Mouse (Mus musculus) heart, embryonic 14.5 days (tissue): Measurements from ENCODE around the gene Ric8b. TPM values are rescaled to one million over a fixed set of nuclear protein-coding genes. Genes with fewer than 3 reads are reported as not detected.

Experiments used
- ATAC-seq: fragments of 200-750 bp; cut with Nextera tagmentation; 2 replicates; pipeline ENCODE4 v1.8.0; 2017; ENCODE audit warnings: low read depth, moderate TSS enrichment; ENCODE audit not compliant: insufficient number of reproducible peaks, insufficient read depth, low FRiP score
- H3K27ac ChIP-seq, 2 experiments: fragments of 200-500 bp in 1 of 2; fragments of 300-500 bp in 1 of 2; sonication (generic) in 1 of 2; replicated peaks in 1 of 2; 2 replicates each; pipeline ENCODE4 v1.5.1; 2012 to 2014; ENCODE audit warnings: low read depth in 2 of 2, low read length in 2 of 2, control low read depth in 1 of 2, mild to moderate bottlenecking in 1 of 2, mixed read lengths in 1 of 2; ENCODE audit not compliant: control insufficient read depth in 1 of 2, insufficient read depth in 1 of 2
- H3K27me3 ChIP-seq: fragments of 300-500 bp; sonication (generic); 2 replicates; pipeline ENCODE4 v1.6.1; 2014; ENCODE audit warnings: mild to moderate bottlenecking, low read length, control low read depth; ENCODE audit not compliant: control insufficient read depth, insufficient read depth
- H3K36me3 ChIP-seq: fragments of 300-500 bp; sonication (generic); 2 replicates; pipeline ENCODE4 v1.6.1; 2014; ENCODE audit warnings: mild to moderate bottlenecking, control low read depth, low read length, mixed read lengths; ENCODE audit not compliant: control insufficient read depth, insufficient read depth
- H3K4me1 ChIP-seq, 2 experiments: fragments of 200-500 bp in 1 of 2; fragments of 300-500 bp in 1 of 2; sonication (generic) in 1 of 2; 2 replicates each; pipeline ENCODE4 v1.6.1; 2012 to 2014; ENCODE audit warnings: low read length in 2 of 2, control low read depth in 1 of 2, mixed read lengths in 1 of 2; ENCODE audit not compliant: control insufficient read depth in 2 of 2, insufficient read depth in 2 of 2
- H3K4me2 ChIP-seq: fragments of 300-500 bp; sonication (generic); 2 replicates; pipeline ENCODE4 v1.6.1; 2014; ENCODE audit warnings: mild to moderate bottlenecking, low read length
- H3K4me3 ChIP-seq, 2 experiments: fragments of 200-500 bp in 1 of 2; fragments of 300-500 bp in 1 of 2; sonication (generic) in 1 of 2; 2 replicates each; pipeline ENCODE4 v1.5.1; 2012 to 2014; ENCODE audit warnings: low read length in 2 of 2, mild to moderate bottlenecking in 2 of 2, control low read depth in 1 of 2, low read depth in 1 of 2, moderate library complexity in 1 of 2; ENCODE audit not compliant: control insufficient read depth in 1 of 2, insufficient read depth in 1 of 2
- H3K9ac ChIP-seq: fragments of 300-500 bp; sonication (generic); 2 replicates; pipeline ENCODE4 v1.6.1; 2014; ENCODE audit warnings: mild to moderate bottlenecking, low read length
- H3K9me3 ChIP-seq: fragments of 300-500 bp; sonication (generic); 2 replicates; pipeline ENCODE4 v1.6.1; 2016; ENCODE audit warnings: low read length, control low read depth; ENCODE audit not compliant: control insufficient read depth
- WGBS: fragments of 180-500 bp; shearing (Covaris S2); extraction: QIAGEN DNeasy Blood & Tissue Kit; methylation state at CpG from one replicate; pipeline ENCODE4 v1.1.7; 2014; 5-methylcytosine and 5-hydroxymethylcytosine counted together
- polyA plus RNA-seq: library from polyadenylated mRNA; unstranded; fragments of >200 nt; fragmentation: Nextera tagmentation; extraction: Ambion mirVana; gene quantifications from 2 replicates; pipeline ENCODE4 v1.2.1, GENCODE M21; 2014

Ric8b gene
- polyA plus RNA-seq, 1 experiment from 2014 or later: 17.2 TPM

GRCm38 (mm10) chr10:84910758-84911384 lies 6.5 kb upstream of the Ric8b start:
- H3K36me3 ChIP-seq: no peaks in the 10 kb centered on the region
- no peak overlapping the region for H3K4me3 ChIP-seq
- H3K9ac ChIP-seq: no peak overlapping the region
- no peaks in the 10 kb centered on the region for H3K27me3 ChIP-seq
- ATAC-seq: no peak
- 75% methylated on average over 1 of the region's 1 CpGs for WGBS
- no peaks in the 10 kb centered on the region; a peak in 1 of 4 replicates for H3K4me1 ChIP-seq
- H3K9me3 ChIP-seq: no peaks in the 10 kb centered on the region
- H3K27ac ChIP-seq: no peak overlapping the region
- H3K4me2 ChIP-seq: no peak overlapping the region

DNA sequence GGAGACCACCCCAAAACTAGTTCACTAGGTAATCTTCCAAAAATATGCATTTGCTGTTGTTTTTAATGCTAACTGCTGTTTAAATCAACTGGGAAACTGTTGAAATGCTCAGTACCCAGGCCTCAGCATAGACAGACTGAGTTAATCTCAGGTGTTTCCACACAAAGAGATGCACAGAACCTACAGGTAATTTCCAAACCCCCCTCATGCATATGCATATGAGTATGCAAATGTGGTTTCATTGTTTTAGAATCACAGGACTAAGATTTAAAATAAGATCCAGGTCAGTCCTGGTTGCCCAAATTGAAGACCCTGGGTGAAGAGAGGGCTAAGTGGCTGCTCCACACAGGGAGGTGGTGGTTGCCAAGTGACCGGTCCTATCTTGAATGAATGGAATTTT lies 4.3 kb upstream of the Ric8b start:
- no peaks in the 10 kb centered on the region for H3K27me3 ChIP-seq
- no peak overlapping the region for H3K4me2 ChIP-seq
- WGBS: 29% methylated on average over 1 of the region's 1 CpGs
- H3K27ac ChIP-seq: no peak overlapping the region
- H3K36me3 ChIP-seq: no peaks in the 10 kb centered on the region
- H3K4me3 ChIP-seq: no peak overlapping the region
- ATAC-seq: no peak
- peaks cover 0 to 3% of the 10 kb centered on the region in 2 experiments; a peak in 2 of 4 replicates for H3K4me1 ChIP-seq
- H3K9me3 ChIP-seq: no peaks in the 10 kb centered on the region
- H3K9ac ChIP-seq: no peak overlapping the region

- Histone ChIP-seq H3K36me3 (no peaks in the 10 kb centered on the region), H3K27me3 (no peaks in the 10 kb centered on the region), H3K27ac (no peak overlapping the region), H3K4me1 (peaks cover 0 to 10% of the 10 kb centered on the region in 2 experiments; a peak in 1 of 4 replicates), H3K4me2 (no peak overlapping the region), H3K4me3 (no peak overlapping the region), H3K9ac (no peak overlapping the region), H3K9me3 (no peaks in the 10 kb centered on the region)
- no peak for ATAC-seq
- 82% methylated on average over 6 of the region's 6 CpGs for WGBS
These were observed 1.9 kb upstream of the Ric8b start for GRCm38 (mm10) chr10:84915476-84915875.

GRCm38 (mm10) chr10:84917731-84918095 lies 297 bp downstream of the Ric8b start:
- H3K4me2 ChIP-seq: peak overlapping the region; percentile 92
- 0% methylated on average over 27 of the region's 27 CpGs for WGBS
- no peaks in the 10 kb centered on the region for H3K9me3 ChIP-seq

DNA sequence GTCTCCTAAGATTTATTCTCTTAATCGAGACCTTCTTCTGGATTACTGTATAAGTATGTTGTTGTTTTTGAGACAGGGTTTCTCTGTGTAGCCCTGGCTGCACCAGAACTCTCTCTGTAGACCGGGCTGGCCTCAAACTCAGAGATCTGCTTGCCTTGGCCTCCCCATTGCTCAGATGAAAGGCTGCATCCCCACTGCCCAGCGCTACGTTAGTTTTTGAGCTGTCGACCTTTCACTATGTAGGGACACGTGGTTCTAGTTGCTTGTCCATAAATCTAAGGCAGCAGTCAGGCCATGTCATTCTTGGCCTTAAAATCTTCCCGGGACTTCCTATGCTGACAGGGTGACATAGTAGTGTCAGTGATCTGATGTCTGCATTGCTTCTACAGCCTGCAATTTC lies 8.9 kb downstream of the Ric8b start:
- Histone ChIP-seq H3K36me3 (peaks cover 40% of the 10 kb centered on the region), H3K4me1 (peaks cover 2 to 5% of the 10 kb centered on the region in 2 experiments; a peak in 2 of 4 replicates), H3K4me2 (no peak overlapping the region), H3K27ac (no peak overlapping the region), H3K4me3 (no peak overlapping the region), H3K27me3 (no peaks in the 10 kb centered on the region), H3K9me3 (no peaks in the 10 kb centered on the region), H3K9ac (no peak overlapping the region)
- ATAC-seq: no peak
- WGBS: 86% methylated on average over 7 of the region's 7 CpGs

More at GRCm38 (mm10) chr10:84917731-84918095, 297 bp downstream of the Ric8b start:
- Histone ChIP-seq H3K4me1 (peaks cover 0 to 10% of the 10 kb centered on the region in 2 experiments; a peak in 1 of 4 replicates), H3K36me3 (no peaks in the 10 kb centered on the region), H3K27me3 (no peaks in the 10 kb centered on the region), H3K4me3 (peak overlapping the region; percentile 90 to 92), H3K9ac (peak overlapping the region; percentile 96), H3K27ac (peak overlapping the region; percentile 97 to 100)
- 0 out of 2 replicates have a peak, but pooled peaks have one; percentile 5 for ATAC-seq

GRCm38 (mm10) chr10:84926885-84927284 lies 9.5 kb downstream of the Ric8b start:
- Histone ChIP-seq H3K4me3 (no peak overlapping the region), H3K4me2 (no peak overlapping the region), H3K4me1 (peaks cover 2 to 5% of the 10 kb centered on the region in 2 experiments; a peak in 2 of 4 replicates), H3K27me3 (no peaks in the 10 kb centered on the region), H3K9ac (no peak overlapping the region), H3K27ac (no peak overlapping the region), H3K36me3 (peaks cover 40% of the 10 kb centered on the region), H3K9me3 (no peaks in the 10 kb centered on the region)
- no peak for ATAC-seq
- 88% methylated on average over 4 of the region's 4 CpGs for WGBS

GRCm38 (mm10) chr10:84928465-84928864 lies 11.0 kb downstream of the Ric8b start:
- 86% methylated on average over 4 of the region's 4 CpGs for WGBS

More at GRCm38 (mm10) chr10:84928465-84928864, 11.0 kb downstream of the Ric8b start:
- ATAC-seq: no peak
- H3K27me3 ChIP-seq: no peaks in the 10 kb centered on the region
- no peak overlapping the region for H3K4me3 ChIP-seq
- H3K36me3 ChIP-seq: peaks cover 40% of the 10 kb centered on the region
- H3K4me2 ChIP-seq: no peak overlapping the region
- no peaks in the 10 kb centered on the region for H3K9me3 ChIP-seq
- H3K27ac ChIP-seq: no peak overlapping the region
- peaks cover 2 to 5% of the 10 kb centered on the region in 2 experiments; a peak in 2 of 4 replicates for H3K4me1 ChIP-seq
- H3K9ac ChIP-seq: no peak overlapping the region
